10 mouse cellular contexts compared by ENCODE assay signal in genomic region chr5:136581625-136582024, GRCm38 (mm10). TPM values are rescaled to one million over a fixed set of nuclear protein-coding genes. Genes with fewer than 3 reads are reported as not detected.
DNase-seq lines count a peak whose midpoint lies in the region; ATAC-seq and TF ChIP-seq lines count a peak whose summit lies in the region.
"Had no signal": no experiment of that assay in that cellular context is flagged by ENCODE, and none has a peak within 500 bp of the region (broad histone marks: within the 10 kb centered on the region; RNA-seq: fewer than 3 reads in every experiment).

No protein-coding gene starts in this region.

- no peak for DNase-seq in heart, postnatal 0 days (ENCODE audit: low spot score)
- no peak for DNase-seq in heart, postnatal 10 days
- DNase-seq in embryonic facial prominence, embryonic 10.5 days (ENCODE audit: low spot score): no peak
- DNase-seq in hindbrain, embryonic 11.5 days (ENCODE audit: low spot score): peak; percentile 28
- DNase-seq in left cerebral cortex, adult 18-20 months (ENCODE audit: low spot score in 2 of 2): no peak
- DNase-seq in thymus, postnatal 14 days: no peak
- DNase-seq in layer of hippocampus, adult 9-10 months (ENCODE audit: low spot score): no peak

- TF ChIP-seq CTCF in heart, postnatal 0 days (IDR thresholded peaks at IDR 0.05; ENCODE audit: low read depth): no peak

- peaks cover 5% of the 10 kb centered on the region; the same call in 1 of the 2 replicates for H3K4me1 ChIP-seq in heart, postnatal 0 days (ENCODE audit: control insufficient read depth, insufficient read depth)
- H3K4me1 ChIP-seq in embryonic facial prominence, embryonic 10.5 days: peaks cover 23% of the 10 kb centered on the region
- H3K4me1 ChIP-seq in hindbrain, embryonic 11.5 days (replicated peaks; ENCODE audit: control insufficient read depth, insufficient read depth, low read length): 0 out of 2 replicates have a peak, but pooled peaks cover 3% of the 10 kb centered on the region

- peak overlapping the region; percentile 27 for H3K4me2 ChIP-seq in heart, postnatal 0 days (ENCODE audit: low read depth, low read length)
- H3K4me2 ChIP-seq in hindbrain, embryonic 11.5 days (replicated peaks; ENCODE audit: low read depth, low read length): no peak overlapping the region

- H3K27ac ChIP-seq in heart, postnatal 0 days (ENCODE audit: low read depth): no peak overlapping the region
- no peak overlapping the region for H3K27ac ChIP-seq in embryonic facial prominence, embryonic 10.5 days (replicated peaks)
- no peak overlapping the region for H3K27ac ChIP-seq in hindbrain, embryonic 11.5 days (ENCODE audit: low read depth, low read length)
- H3K27ac ChIP-seq: layer of hippocampus, adult 2 months had no signal

- no peak overlapping the region for H3K9ac ChIP-seq in heart, postnatal 0 days (replicated peaks; ENCODE audit: low read depth, low read length)
- H3K9ac ChIP-seq in hindbrain, embryonic 11.5 days (ENCODE audit: low read depth, low read length): no peak overlapping the region

- peaks cover 32% of the 10 kb centered on the region for H3K27me3 ChIP-seq in heart, postnatal 0 days (ENCODE audit: control insufficient read depth, insufficient read depth, low read length)
- peaks cover 59% of the 10 kb centered on the region for H3K27me3 ChIP-seq in embryonic facial prominence, embryonic 10.5 days (replicated peaks; ENCODE audit: low read depth, poor library complexity, severe bottlenecking)
- H3K27me3 ChIP-seq in hindbrain, embryonic 11.5 days (ENCODE audit: control insufficient read depth, insufficient read depth, low read length): peaks cover 17% of the 10 kb centered on the region

- WGBS in heart, postnatal 0 days: 3% methylated on average over 13 of the region's 13 CpGs
- 2% methylated on average over 13 of the region's 13 CpGs for WGBS in embryonic facial prominence, embryonic 10.5 days
- WGBS in hindbrain, embryonic 11.5 days: 3% methylated on average over 13 of the region's 13 CpGs

- ATAC-seq in heart, postnatal 0 days (ENCODE audit: insufficient read depth, low read depth): no peak
- ATAC-seq in hindbrain, embryonic 11.5 days (ENCODE audit: low FRiP score): no peak
- 0 out of 2 replicates have a peak, but pooled peaks have one; percentile 6 for ATAC-seq in megakaryocyte progenitor cell, adult 5-6 weeks (replicated peaks; ENCODE audit: poor library complexity)

- intact Hi-C loops in heart, postnatal 10 days (cut with DNase I): no loop called here

- H3K4me3 ChIP-seq in heart, postnatal 0 days (ENCODE audit: low read depth, low read length): peak overlapping the region; percentile 23
- peak overlapping the region; percentile 40 for H3K4me3 ChIP-seq in embryonic facial prominence, embryonic 10.5 days
- H3K4me3 ChIP-seq in hindbrain, embryonic 11.5 days (ENCODE audit: low read depth, low read length): 0 out of 2 replicates have a peak overlapping the region, but pooled peaks have one; percentile 6
- H3K4me3 ChIP-seq: layer of hippocampus, adult 2 months had no signal

- TF ChIP-seq EP300 in heart, postnatal 0 days (IDR thresholded peaks at IDR 0.05; ENCODE audit: low read depth): no peak

- no peaks in the 10 kb centered on the region for H3K36me3 ChIP-seq in heart, postnatal 0 days (replicated peaks; ENCODE audit: control insufficient read depth, insufficient read depth, low read length)
- no peaks in the 10 kb centered on the region for H3K36me3 ChIP-seq in embryonic facial prominence, embryonic 10.5 days (replicated peaks)
- H3K36me3 ChIP-seq in hindbrain, embryonic 11.5 days (ENCODE audit: control insufficient read depth, insufficient read depth, low read length): no peaks in the 10 kb centered on the region
- H3K36me3 ChIP-seq: G1E had no signal

- H3K9me3 ChIP-seq in heart, postnatal 0 days (replicated peaks; ENCODE audit: control insufficient read depth, low read length): no peaks in the 10 kb centered on the region
- 0 out of 2 replicates have a peak, but pooled peaks cover 3% of the 10 kb centered on the region for H3K9me3 ChIP-seq in embryonic facial prominence, embryonic 10.5 days
- no peaks in the 10 kb centered on the region for H3K9me3 ChIP-seq in hindbrain, embryonic 11.5 days (ENCODE audit: control insufficient read depth, low read length)
- H3K9me3 ChIP-seq: G1E had no signal

RNA-seq across cellular contexts. Expression of gene Cux1, which starts 14.3 kb away (rescaled TPM):
- total RNA-seq in heart, postnatal 0 days (2014; rRNA removed; ENCODE audit: low replicate concordance): 89.5 and 118 TPM in 2 replicates
- 48.0 and 50.7 TPM in 2 replicates for polyA plus RNA-seq in heart, postnatal 0 days (2015; fragmentation: Nextera tagmentation; extraction: Ambion mirVana)
- total RNA-seq in heart, postnatal 10 days (2021): 100 to 1,000 TPM; 113 to 119 TPM
- polyA plus RNA-seq in embryonic facial prominence, embryonic 10.5 days (2016; fragmentation: Nextera tagmentation; extraction: Ambion mirVana): 75.3 and 77.8 TPM in 2 replicates
- polyA plus RNA-seq in hindbrain, embryonic 11.5 days (2014; fragmentation: Nextera tagmentation; extraction: Ambion mirVana): 103 and 107 TPM in 2 replicates
- 110 and 118 TPM in 2 replicates for total RNA-seq in megakaryocyte progenitor cell, adult 5-6 weeks (2015)
- total RNA-seq in megakaryocyte progenitor cell, adult 5-6 weeks (2017): 104 and 116 TPM in 2 replicates
- 100 to 1,000 TPM; 104 to 116 TPM for total RNA-seq in left cerebral cortex, adult 18-20 months (2021)
